Mouse (Mus musculus): ENCODE measurements around the gene Ece1.

DNA sequence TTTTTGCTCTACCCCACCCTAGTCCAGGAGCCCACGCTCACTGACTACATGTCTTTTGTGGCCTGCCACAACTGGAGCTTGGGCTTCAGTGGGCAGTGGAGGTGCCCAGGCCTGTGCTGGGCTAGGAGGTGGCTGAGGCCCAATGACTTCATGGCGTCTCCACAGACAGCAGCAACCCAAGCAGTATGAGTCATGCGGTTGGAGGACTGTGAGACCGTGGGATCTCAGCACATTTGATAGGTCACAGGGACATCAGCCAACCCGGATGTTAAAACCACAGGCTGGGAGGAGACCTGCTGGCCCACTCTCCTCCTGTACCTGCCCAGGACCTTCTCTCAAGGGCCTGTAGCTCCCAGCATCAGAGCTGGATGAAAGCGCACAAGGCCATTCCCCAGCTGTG is 8.2 kb upstream of the Ece1 start:
- TF ChIP-seq ZNF384 (IDR thresholded peaks at IDR 0.05; ENCODE audit: low read depth, low read length) (no peak), ZC3H11A (IDR thresholded peaks at IDR 0.05; ENCODE audit: borderline replicate concordance, low read depth, low read length) (no peak)
